ENCODE assay signal across 16 mouse cellular contexts in the genomic region with DNA sequence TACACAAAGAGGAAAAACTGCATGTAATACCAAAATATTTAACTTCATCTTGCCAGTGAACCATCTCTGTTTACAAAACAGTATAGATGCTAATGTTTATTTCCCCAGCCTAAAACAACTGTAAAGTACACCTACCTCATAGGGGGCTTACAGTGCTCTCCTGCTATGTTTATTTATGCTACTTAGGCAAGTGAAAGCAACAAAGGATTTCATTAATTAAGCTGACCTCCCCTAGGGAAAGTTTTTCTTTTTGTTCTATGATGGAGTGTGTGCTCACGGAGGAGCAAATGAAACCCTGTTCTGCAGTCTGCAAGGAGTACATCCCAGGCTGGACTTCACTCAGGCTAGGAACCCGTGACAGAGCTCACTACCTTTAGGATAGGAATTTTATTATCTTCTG.
A peak's percentile ranks its signal among the peaks of the same experiment; 100 is the strongest.
DNase-seq lines count a peak whose midpoint lies in the region; ATAC-seq and TF ChIP-seq lines count a peak whose summit lies in the region.
"Had no signal": no experiment of that assay in that cellular context is flagged by ENCODE, and none has a peak within 500 bp of the region (broad histone marks: within the 10 kb centered on the region; RNA-seq: fewer than 3 reads in every experiment).

No protein-coding gene starts in this region.

- no peak for TF ChIP-seq CTCF in lung, adult 2 months (IDR thresholded peaks at IDR 0.05; ENCODE audit: insufficient read depth, low read length)
- TF ChIP-seq CTCF in thymus, adult 2 months (IDR thresholded peaks at IDR 0.05; ENCODE audit: borderline replicate concordance, control insufficient read depth, extremely low read depth, insufficient read depth, low read length, poor library complexity): no peak

- H3K27me3 ChIP-seq in forebrain, embryonic 14.5 days (replicated peaks; ENCODE audit: control insufficient read depth, insufficient read depth, low read length): no peaks in the 10 kb centered on the region
- no peaks in the 10 kb centered on the region for H3K27me3 ChIP-seq in forebrain, embryonic 16.5 days (replicated peaks; ENCODE audit: control insufficient read depth, insufficient read depth, low read length)
- H3K27me3 ChIP-seq in lung, embryonic 16.5 days (ENCODE audit: control insufficient read depth, insufficient read depth, low read depth, low read length): no peaks in the 10 kb centered on the region
- H3K27me3 ChIP-seq in midbrain, embryonic 11.5 days (ENCODE audit: control insufficient read depth, insufficient read depth, low read length): no peaks in the 10 kb centered on the region; the same call in 1 of the 2 replicates
- H3K27me3 ChIP-seq in neural tube, embryonic 14.5 days (ENCODE audit: control insufficient read depth, insufficient read depth, low read length): no peaks in the 10 kb centered on the region
- H3K27me3 ChIP-seq in thymus, adult 2 months (ENCODE audit: control insufficient read depth, insufficient read depth, low read length): no peaks in the 10 kb centered on the region
- H3K27me3 ChIP-seq: liver, embryonic 15.5 days had no signal

- WGBS in forebrain, embryonic 14.5 days: 20% methylated on average over 2 of the region's 2 CpGs
- WGBS in forebrain, embryonic 16.5 days: 27% methylated on average over 2 of the region's 2 CpGs
- WGBS in lung, embryonic 16.5 days: 26% methylated on average over 2 of the region's 2 CpGs
- 48% methylated on average over 2 of the region's 2 CpGs for WGBS in lung, adult 2 months
- 21% methylated on average over 2 of the region's 2 CpGs for WGBS in midbrain, embryonic 11.5 days
- 23% methylated on average over 2 of the region's 2 CpGs for WGBS in neural tube, embryonic 14.5 days
- 99% methylated on average over 2 of the region's 2 CpGs for WGBS in thymus, adult 2 months

- H3K4me3 ChIP-seq in forebrain, embryonic 14.5 days (ENCODE audit: low read depth, low read length): no peak overlapping the region
- no peak overlapping the region for H3K4me3 ChIP-seq in forebrain, embryonic 16.5 days (replicated peaks; ENCODE audit: low read length)
- no peak overlapping the region for H3K4me3 ChIP-seq in lung, embryonic 16.5 days (ENCODE audit: low read length)
- H3K4me3 ChIP-seq in lung, adult 2 months (replicated peaks; ENCODE audit: extremely low read depth, low read depth, low read length): no peak overlapping the region
- no peak overlapping the region for H3K4me3 ChIP-seq in midbrain, embryonic 11.5 days (ENCODE audit: low read depth, low read length)
- H3K4me3 ChIP-seq in neural tube, embryonic 14.5 days (ENCODE audit: low read depth, low read length): peak overlapping the region; percentile 12; the same call in 1 of the 2 replicates
- H3K4me3 ChIP-seq in thymus, adult 2 months (ENCODE audit: control insufficient read depth, insufficient read depth, low read length): no peak overlapping the region
- H3K4me3 ChIP-seq: erythroblast, embryonic 14.5 days; heart, adult 2 months; liver, embryonic 15.5 days had no signal

- no peak overlapping the region for H3K27ac ChIP-seq in forebrain, embryonic 14.5 days (ENCODE audit: low read depth, low read length)
- H3K27ac ChIP-seq in forebrain, embryonic 16.5 days (ENCODE audit: low read length): no peak overlapping the region
- no peak overlapping the region for H3K27ac ChIP-seq in lung, embryonic 16.5 days (ENCODE audit: low read length)
- H3K27ac ChIP-seq in midbrain, embryonic 11.5 days (ENCODE audit: low read depth, low read length): no peak overlapping the region
- no peak overlapping the region for H3K27ac ChIP-seq in neural tube, embryonic 14.5 days (ENCODE audit: low read depth, low read length)
- no peak overlapping the region for H3K27ac ChIP-seq in thymus, adult 2 months (ENCODE audit: control insufficient read depth, insufficient read depth, low read length)
- H3K27ac ChIP-seq: heart, adult 2 months; liver, embryonic 15.5 days; stomach, postnatal 0 days had no signal

- TF ChIP-seq POLR2A in lung, adult 2 months (IDR thresholded peaks at IDR 0.05; ENCODE audit: borderline replicate concordance, extremely low read depth, low read depth, low read length): no peak
- TF ChIP-seq POLR2A in thymus, adult 2 months (IDR thresholded peaks at IDR 0.05; ENCODE audit: control insufficient read depth, extremely low read depth, insufficient read depth, low read length, poor library complexity): no peak

- peaks cover 6% of the 10 kb centered on the region for H3K4me1 ChIP-seq in forebrain, embryonic 14.5 days (ENCODE audit: control insufficient read depth, insufficient read depth, low read length)
- peaks cover 16% of the 10 kb centered on the region for H3K4me1 ChIP-seq in forebrain, embryonic 16.5 days (replicated peaks; ENCODE audit: control insufficient read depth, insufficient read depth, low read length)
- peaks cover 13% of the 10 kb centered on the region for H3K4me1 ChIP-seq in lung, embryonic 16.5 days (replicated peaks; ENCODE audit: control insufficient read depth, insufficient read depth, low read length)
- H3K4me1 ChIP-seq in lung, adult 2 months (ENCODE audit: control insufficient read depth, insufficient read depth, low read length): peaks cover 7% of the 10 kb centered on the region
- peaks cover 15% of the 10 kb centered on the region for H3K4me1 ChIP-seq in midbrain, embryonic 11.5 days (ENCODE audit: control insufficient read depth, insufficient read depth, low read length)
- H3K4me1 ChIP-seq in neural tube, embryonic 14.5 days (ENCODE audit: control insufficient read depth, insufficient read depth, low read length): peaks cover 10% of the 10 kb centered on the region; the same call in 1 of the 2 replicates
- no peaks in the 10 kb centered on the region for H3K4me1 ChIP-seq in thymus, adult 2 months (replicated peaks; ENCODE audit: control insufficient read depth, insufficient read depth, low read length)
- H3K4me1 ChIP-seq: liver, embryonic 15.5 days had no signal

- H3K9ac ChIP-seq in forebrain, embryonic 14.5 days (ENCODE audit: low read length): no peak overlapping the region
- H3K9ac ChIP-seq in forebrain, embryonic 16.5 days (replicated peaks; ENCODE audit: low read depth, low read length): no peak overlapping the region
- H3K9ac ChIP-seq in lung, embryonic 16.5 days (ENCODE audit: low read length): no peak overlapping the region
- no peak overlapping the region; the same call in none of the 2 replicates for H3K9ac ChIP-seq in midbrain, embryonic 11.5 days (ENCODE audit: low read length)
- H3K9ac ChIP-seq in neural tube, embryonic 14.5 days (replicated peaks; ENCODE audit: low read depth, low read length): no peak overlapping the region
- H3K9ac ChIP-seq: liver, embryonic 15.5 days had no signal

- H3K36me3 ChIP-seq in forebrain, embryonic 14.5 days (ENCODE audit: control insufficient read depth, insufficient read depth, low read length): no peaks in the 10 kb centered on the region
- no peaks in the 10 kb centered on the region for H3K36me3 ChIP-seq in forebrain, embryonic 16.5 days (ENCODE audit: control insufficient read depth, insufficient read depth)
- H3K36me3 ChIP-seq in lung, embryonic 16.5 days (ENCODE audit: control insufficient read depth, insufficient read depth, low read length): no peaks in the 10 kb centered on the region
- no peaks in the 10 kb centered on the region for H3K36me3 ChIP-seq in midbrain, embryonic 11.5 days (ENCODE audit: control insufficient read depth, insufficient read depth, low read length)
- H3K36me3 ChIP-seq in neural tube, embryonic 14.5 days (ENCODE audit: control insufficient read depth, insufficient read depth, low read length): no peaks in the 10 kb centered on the region
- H3K36me3 ChIP-seq in thymus, adult 2 months (ENCODE audit: control insufficient read depth, insufficient read depth, low read length): no peaks in the 10 kb centered on the region
- H3K36me3 ChIP-seq: liver, embryonic 15.5 days had no signal

- H3K9me3 ChIP-seq in forebrain, embryonic 14.5 days (replicated peaks; ENCODE audit: control insufficient read depth, low read length): no peaks in the 10 kb centered on the region
- no peaks in the 10 kb centered on the region for H3K9me3 ChIP-seq in forebrain, embryonic 16.5 days (ENCODE audit: control insufficient read depth, low read length)
- no peaks in the 10 kb centered on the region for H3K9me3 ChIP-seq in lung, embryonic 16.5 days (ENCODE audit: control insufficient read depth, low read length)
- no peaks in the 10 kb centered on the region for H3K9me3 ChIP-seq in midbrain, embryonic 11.5 days (ENCODE audit: control insufficient read depth, low read length)
- H3K9me3 ChIP-seq in neural tube, embryonic 14.5 days (ENCODE audit: control insufficient read depth, low read length): no peaks in the 10 kb centered on the region
- H3K9me3 ChIP-seq: liver, embryonic 15.5 days had no signal

- peak overlapping the region; percentile 39; the same call in 1 of the 2 replicates for H3K4me2 ChIP-seq in forebrain, embryonic 14.5 days (ENCODE audit: low read length)
- no peak overlapping the region for H3K4me2 ChIP-seq in forebrain, embryonic 16.5 days (ENCODE audit: low read length)
- H3K4me2 ChIP-seq in lung, embryonic 16.5 days (ENCODE audit: low read depth, low read length): no peak overlapping the region
- H3K4me2 ChIP-seq in midbrain, embryonic 11.5 days: no peak overlapping the region
- peak overlapping the region; percentile 37 for H3K4me2 ChIP-seq in neural tube, embryonic 14.5 days (ENCODE audit: low read depth, low read length)
- H3K4me2 ChIP-seq: liver, embryonic 15.5 days had no signal

- no peak for ATAC-seq in forebrain, embryonic 14.5 days
- no peak for ATAC-seq in forebrain, embryonic 16.5 days
- peak; percentile 45 for ATAC-seq in lung, embryonic 16.5 days (ENCODE audit: low read depth)
- peak; percentile 38; the same call in 1 of the 2 replicates for ATAC-seq in midbrain, embryonic 11.5 days (ENCODE audit: low FRiP score)
- no peak for ATAC-seq in neural tube, embryonic 14.5 days (ENCODE audit: low read depth)

- DNase-seq in forebrain, embryonic 14.5 days (ENCODE audit: low spot score): no peak
- no peak for DNase-seq in lung, adult 2 months
- DNase-seq in midbrain, embryonic 11.5 days (ENCODE audit: low spot score, missing footprints): peak; percentile 86
- DNase-seq in thymus, adult 2 months: no peak
- DNase-seq in frontal cortex, postnatal 25 days (ENCODE audit: low spot score in 2 of 2): no peak
- DNase-seq: gastrocnemius, postnatal 10 days; heart, adult 2 months; kidney, adult 18-20 months; kidney, postnatal 25 days; thymus, postnatal 36 days had no signal

Comparison
In these comparisons a context has a peak if more than half of its experiments do, and no peak if none do; other contexts are left out.
1. H3K4me2 ChIP-seq: peak in forebrain, embryonic 14.5 days (single experiment) and neural tube, embryonic 14.5 days (single experiment); none in forebrain, embryonic 16.5 days (single experiment), lung, embryonic 16.5 days (single experiment) and midbrain, embryonic 11.5 days (single experiment).
2. ATAC-seq: peak in lung, embryonic 16.5 days (single experiment) and midbrain, embryonic 11.5 days (single experiment); none in forebrain, embryonic 14.5 days (single experiment), forebrain, embryonic 16.5 days (single experiment) and neural tube, embryonic 14.5 days (single experiment).